Mouse (Mus musculus): Measurements from ENCODE around the gene Ildr2. TPM values are rescaled to one million over a fixed set of nuclear protein-coding genes. Genes with fewer than 3 reads are reported as not detected.

The Ildr2 gene
- polyA plus RNA-seq (2014; fragmentation: Illumina TruSeq; extraction: RNeasy Lipid Tissue Mini Kit (QIAGEN cat#74804); ENCODE audit: low read depth, low replicate concordance): 1.6 TPM

DNA sequence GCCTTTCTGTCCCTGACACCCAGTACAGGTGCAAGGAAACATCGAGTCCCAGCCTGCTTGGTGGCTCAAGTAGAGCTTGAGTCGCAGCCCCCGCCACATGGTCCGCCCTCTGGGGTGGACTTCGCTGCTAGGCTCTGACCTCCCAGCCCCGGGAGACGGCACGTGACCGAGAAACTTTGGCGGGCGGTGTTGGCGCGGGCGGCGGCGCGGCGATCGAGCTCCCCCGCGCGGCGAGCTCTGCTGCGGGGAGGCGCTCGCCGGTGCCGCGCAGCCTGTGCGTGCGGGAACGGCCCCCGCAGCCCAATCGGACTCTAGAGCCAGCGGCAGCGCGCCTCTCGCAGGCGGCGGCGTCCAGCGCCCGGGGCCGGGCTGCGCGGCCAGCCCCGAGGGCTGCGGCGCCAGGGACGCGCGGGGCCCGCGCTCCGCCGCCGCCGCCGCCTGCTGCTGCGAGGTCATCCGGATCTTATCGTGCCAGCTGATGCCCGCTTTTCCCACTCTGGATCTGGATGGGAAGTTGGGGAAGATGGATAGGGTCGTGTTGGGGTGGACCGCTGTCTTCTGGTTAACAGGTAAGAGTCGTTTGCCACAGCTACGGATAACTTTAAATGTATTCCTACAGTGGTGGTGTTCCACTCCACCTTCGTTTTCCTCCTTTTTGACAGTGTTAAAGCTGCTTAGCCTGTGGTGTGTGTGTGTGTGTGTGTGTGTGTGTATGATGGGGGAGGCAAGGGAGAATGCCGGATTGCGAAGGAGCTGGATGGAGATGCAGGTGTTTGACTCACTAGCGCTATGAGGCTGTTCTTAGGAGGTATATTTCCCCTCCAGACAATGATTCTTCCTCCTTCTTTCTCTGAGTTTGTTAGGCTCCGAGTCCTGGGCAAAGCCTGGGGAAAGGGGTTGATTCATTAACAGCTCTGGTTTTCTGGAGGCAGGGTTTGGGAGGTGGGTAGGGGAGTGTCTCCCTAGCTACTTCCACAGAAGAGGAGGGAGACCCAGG is at the start of gene Ildr2:
TSS of gene Ildr2 (plus strand) at position 242 of the 997 bp plus-strand sequence.

DNA sequence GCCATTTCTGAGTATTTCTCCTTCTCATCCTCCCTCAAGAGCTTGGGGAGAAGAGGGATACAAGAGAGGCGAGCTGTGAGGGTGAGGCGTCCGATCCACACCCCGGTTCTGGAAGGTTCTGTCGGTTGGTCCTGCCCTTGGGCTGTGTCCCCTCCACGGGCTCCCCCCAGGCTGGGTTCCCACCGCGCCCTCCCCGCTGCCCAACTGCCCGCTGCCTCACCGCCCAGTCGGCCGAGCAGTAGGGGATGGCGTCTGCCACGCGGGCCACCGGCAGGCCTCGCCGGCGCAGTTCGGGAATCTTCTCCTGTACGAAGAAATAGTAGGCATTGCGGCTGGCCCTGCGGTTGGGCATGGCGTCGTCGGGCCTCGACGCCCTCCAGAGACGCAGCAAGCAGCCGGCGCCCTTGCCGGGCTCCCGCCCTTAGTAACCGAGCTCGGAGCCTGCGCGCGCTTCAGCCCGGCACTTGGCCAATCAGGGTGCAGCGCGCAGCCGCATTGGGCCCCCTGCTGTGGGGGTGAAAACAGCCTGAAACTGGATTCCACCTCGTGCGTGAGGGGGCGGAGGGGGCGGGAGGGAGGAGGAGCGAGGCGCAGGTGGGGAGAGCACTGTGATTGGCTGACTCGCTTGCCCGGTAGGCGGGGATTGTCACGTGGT is 15.5 kb upstream of the Ildr2 start, which contains the start of gene Mael:
TSS of gene Mael (minus strand) at position 433 of the 655 bp plus-strand sequence.

Other genes starting within 250 kb of the Ildr2 start
- gene Dusp27, start 126.2 kb upstream of the Ildr2 start, polyA plus RNA-seq (2014; fragmentation: Illumina TruSeq; extraction: RNeasy Lipid Tissue Mini Kit (QIAGEN cat#74804); ENCODE audit: low read depth, low replicate concordance): 0.09 TPM
- 178 TPM for gene Gpa33, start 123.9 kb upstream of the Ildr2 start, polyA plus RNA-seq (2014; fragmentation: Illumina TruSeq; extraction: RNeasy Lipid Tissue Mini Kit (QIAGEN cat#74804); ENCODE audit: low read depth, low replicate concordance)
- gene Mael, start 15.4 kb upstream of the Ildr2 start, polyA plus RNA-seq (2014; fragmentation: Illumina TruSeq; extraction: RNeasy Lipid Tissue Mini Kit (QIAGEN cat#74804); ENCODE audit: low read depth, low replicate concordance): not detected
- 25.9 TPM for gene Tada1, start 125.0 kb downstream of the Ildr2 start, polyA plus RNA-seq (2014; fragmentation: Illumina TruSeq; extraction: RNeasy Lipid Tissue Mini Kit (QIAGEN cat#74804); ENCODE audit: low read depth, low replicate concordance)
- gene Pogk, start 155.7 kb downstream of the Ildr2 start, polyA plus RNA-seq (2014; fragmentation: Illumina TruSeq; extraction: RNeasy Lipid Tissue Mini Kit (QIAGEN cat#74804); ENCODE audit: low read depth, low replicate concordance): 9.8 TPM
- not detected for gene Gm4846, start 243.4 kb downstream of the Ildr2 start, polyA plus RNA-seq (2014; fragmentation: Illumina TruSeq; extraction: RNeasy Lipid Tissue Mini Kit (QIAGEN cat#74804); ENCODE audit: low read depth, low replicate concordance)

Data from sigmoid colon, adult 10 weeks (tissue).